In the genomic region with DNA sequence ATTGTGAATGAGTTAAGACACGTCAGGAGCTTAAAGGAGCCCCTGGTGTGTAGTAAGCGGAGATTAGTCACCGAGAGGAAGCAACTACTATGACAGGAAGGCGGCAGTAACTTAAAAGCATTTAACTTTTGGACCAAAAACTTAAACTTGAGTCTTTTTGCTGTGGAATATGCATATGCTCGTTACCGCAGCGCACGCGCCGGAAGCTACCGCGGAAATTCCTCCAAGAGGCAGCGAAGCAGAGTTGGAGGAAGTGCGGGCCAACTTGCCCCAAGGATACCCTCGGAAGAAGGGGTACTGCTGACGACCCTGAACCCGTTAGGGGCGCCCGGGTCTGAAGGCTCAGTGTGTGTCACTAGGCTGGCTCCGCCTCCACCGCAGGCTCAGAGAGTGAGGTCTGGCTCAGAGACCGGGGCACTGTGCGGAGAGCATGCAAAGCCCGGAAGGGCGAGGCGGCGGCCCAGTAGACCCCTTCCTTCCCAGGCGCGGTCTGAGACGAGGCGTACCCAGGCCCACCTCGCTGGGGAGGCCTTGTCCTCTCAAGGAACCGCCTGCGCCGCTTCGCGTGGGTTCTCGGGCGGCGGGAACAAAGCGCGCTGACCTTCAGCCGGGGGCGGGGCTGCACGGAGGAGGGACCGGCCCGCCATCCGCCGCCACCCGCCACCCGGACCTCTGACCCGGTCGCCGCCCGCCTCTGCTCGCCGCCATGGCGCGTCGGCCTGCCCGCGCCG, we compare ENCODE assay signal across 8 mouse cellular contexts. TPM values are rescaled to one million over a fixed set of nuclear protein-coding genes. Genes with fewer than 3 reads are reported as not detected.
A peak's percentile ranks its signal among the peaks of the same experiment; 100 is the strongest.
DNase-seq lines count a peak whose midpoint lies in the region; ATAC-seq lines count a peak whose summit lies in the region.

No protein-coding gene starts in this region.

- peak overlapping the region; percentile 80 for H3K27ac ChIP-seq in neural tube, embryonic 11.5 days (ENCODE audit: low read depth, low read length)
- H3K27ac ChIP-seq in limb, embryonic 10.5 days = peak overlapping the region; percentile 98

- peak overlapping the region; percentile 79 for H3K4me2 ChIP-seq in neural tube, embryonic 11.5 days (ENCODE audit: low read depth)

- ATAC-seq in cerebellum, adult (ENCODE audit: insufficient number of reproducible peaks, low FRiP score, low TSS enrichment) = peak; percentile 43
- peak; percentile 74 for ATAC-seq in neural tube, embryonic 11.5 days (ENCODE audit: insufficient read depth, low FRiP score, low TSS enrichment)
- ATAC-seq in erythroblast, adult 5-6 weeks (replicated peaks; ENCODE audit: low FRiP score, poor library complexity, severe bottlenecking) = peak; percentile 63

- WGBS in neural tube, embryonic 11.5 days = under 1% methylated on average over 35 of the region's 63 CpGs
- under 1% methylated on average over 56 of the region's 63 CpGs for WGBS in limb, embryonic 10.5 days

- no peaks in the 10 kb centered on the region for H3K36me3 ChIP-seq in neural tube, embryonic 11.5 days (ENCODE audit: control insufficient read depth, insufficient read depth, low read length)
- H3K36me3 ChIP-seq in limb, embryonic 10.5 days = peaks cover 30% of the 10 kb centered on the region

- H3K27me3 ChIP-seq in neural tube, embryonic 11.5 days (ENCODE audit: control insufficient read depth, insufficient read depth, low read length) = no peaks in the 10 kb centered on the region
- no peaks in the 10 kb centered on the region for H3K27me3 ChIP-seq in limb, embryonic 10.5 days (ENCODE audit: low read depth, poor library complexity, severe bottlenecking)

- DNase-seq in cerebellum, adult 11-12 months = no peak
- peak; percentile 75 for DNase-seq in neural tube, embryonic 11.5 days (ENCODE audit: low spot score)
- no peak for DNase-seq in neural tube, embryonic 10.5 days (ENCODE audit: extremely low spot score, low spot score)
- no peak for DNase-seq in limb, embryonic 10.5 days (ENCODE audit: low spot score)
- peak; percentile 48 to 58 for DNase-seq in monocyte, adult 2 months (ENCODE audit: low read depth in 1 of 2, low spot score in 2 of 2)
- no peak for DNase-seq in gastrocnemius, postnatal 4 days (ENCODE audit: low spot score in 2 of 2)

- H3K9ac ChIP-seq in neural tube, embryonic 11.5 days (ENCODE audit: low read length) = peak overlapping the region; percentile 93

- peak overlapping the region; percentile 95 for H3K4me3 ChIP-seq in neural tube, embryonic 11.5 days (ENCODE audit: low read depth, low read length)
- peak overlapping the region; percentile 96 for H3K4me3 ChIP-seq in limb, embryonic 10.5 days

- peaks cover 8% of the 10 kb centered on the region; the same call in 1 of the 2 replicates for H3K4me1 ChIP-seq in neural tube, embryonic 11.5 days (ENCODE audit: control insufficient read depth, insufficient read depth, low read length)
- H3K4me1 ChIP-seq in limb, embryonic 10.5 days = peaks cover 33% of the 10 kb centered on the region

- H3K9me3 ChIP-seq in neural tube, embryonic 11.5 days (ENCODE audit: control insufficient read depth, low read length) = no peaks in the 10 kb centered on the region
- no peaks in the 10 kb centered on the region for H3K9me3 ChIP-seq in limb, embryonic 10.5 days (replicated peaks)

RNA-seq across cellular contexts. Expression of a gene that starts 0.5 kb away (rescaled TPM):
- polyA plus RNA-seq in neural tube, embryonic 11.5 days (2014; fragmentation: Nextera tagmentation; extraction: Ambion mirVana) = 178 and 198 TPM in 2 replicates
- 40.7 and 45.1 TPM in 2 replicates for total RNA-seq in erythroblast, adult 5-6 weeks (2015; ENCODE audit: low replicate concordance)
- total RNA-seq in erythroblast, adult 5-6 weeks (2017; ENCODE audit: low replicate concordance) = 89.7 and 118 TPM in 2 replicates
- polyA plus RNA-seq in limb, embryonic 10.5 days (2016; fragmentation: Nextera tagmentation; extraction: Ambion mirVana) = 385 and 410 TPM in 2 replicates
- total RNA-seq in gastrocnemius, postnatal 4 days (2021) = 100 to 1,000 TPM; 160 to 164 TPM

RNA-seq across cellular contexts. Expression of a gene that starts 45.4 kb away (rescaled TPM):
- polyA plus RNA-seq in neural tube, embryonic 11.5 days (2014; fragmentation: Nextera tagmentation; extraction: Ambion mirVana) = 0.85 and 1.4 TPM in 2 replicates
- not detected in 2 replicates for total RNA-seq in erythroblast, adult 5-6 weeks (2015; ENCODE audit: low replicate concordance)
- total RNA-seq in erythroblast, adult 5-6 weeks (2017; ENCODE audit: low replicate concordance) = not detected in 2 replicates
- 2.6 and 3.1 TPM in 2 replicates for polyA plus RNA-seq in limb, embryonic 10.5 days (2016; fragmentation: Nextera tagmentation; extraction: Ambion mirVana)
- not detected for total RNA-seq in gastrocnemius, postnatal 4 days (2021)

RNA-seq across cellular contexts. Expression of a gene that starts 51.5 kb away (rescaled TPM):
- polyA plus RNA-seq in neural tube, embryonic 11.5 days (2014; fragmentation: Nextera tagmentation; extraction: Ambion mirVana) = 65.2 and 68.5 TPM in 2 replicates
- 60.9 and 87.4 TPM in 2 replicates for total RNA-seq in erythroblast, adult 5-6 weeks (2015; ENCODE audit: low replicate concordance)
- total RNA-seq in erythroblast, adult 5-6 weeks (2017; ENCODE audit: low replicate concordance) = 120 and 157 TPM in 2 replicates
- 79.2 and 88.3 TPM in 2 replicates for polyA plus RNA-seq in limb, embryonic 10.5 days (2016; fragmentation: Nextera tagmentation; extraction: Ambion mirVana)
- total RNA-seq in gastrocnemius, postnatal 4 days (2021) = 10 to 100 TPM; 45.7 to 48.3 TPM

Comparison
In these comparisons a context has a peak if more than half of its experiments do, and no peak if none do; other contexts are left out.
1. DNase-seq: peak in neural tube, embryonic 11.5 days (single experiment) and monocyte, adult 2 months (2 of 2); none in cerebellum, adult 11-12 months (single experiment), neural tube, embryonic 10.5 days (single experiment), limb, embryonic 10.5 days (single experiment) and gastrocnemius, postnatal 4 days (0 of 2).
2. Peak in every context shown above with its lines, with median percentiles within 50 percentile points of each other: ATAC-seq.